Mouse (Mus musculus) lung, adult 2 months (tissue): Measurements from ENCODE around the gene Plcxd3.

Experiments used
- CTCF ChIP-seq: fragments of 200-500 bp; IDR thresholded peaks from 2 replicates; pipeline ENCODE4 v1.5.1; 2011; ENCODE audit warnings: mild to moderate bottlenecking, low read length, control low read depth; ENCODE audit not compliant: insufficient read depth
- POLR2A ChIP-seq: fragments of 200-500 bp; IDR thresholded peaks from 2 replicates; pipeline ENCODE4 v1.6.1; 2011; ENCODE audit warnings: low read depth, mild to moderate bottlenecking, control low read depth, low read length, borderline replicate concordance; ENCODE audit errors: extremely low read depth

GRCm38 (mm10) chr15:4496984-4497383, 121.7 kb downstream of the Plcxd3 start:
- TF ChIP-seq POLR2A (no peak), CTCF (no peak)
